Mouse (Mus musculus): ENCODE measurements at regions not wholly inside any gene's neighbourhood (a gene's known extent, or its start where the extent isn't known, plus 50 kb on each side); places are given as distances from the start of the nearest gene placed in this dataset.

- no peak for DNase-seq (ENCODE audit: low spot score)
- H3K36me3 ChIP-seq (ENCODE audit: control insufficient read depth, insufficient read depth, low read length): no peaks in the 10 kb centered on the region
- WGBS: 63% methylated on average over 12 of the region's 12 CpGs
These were observed 92.1 kb downstream of the Cyp26a1 start for GRCm38 (mm10) chr19:37789576-37790180.

DNA sequence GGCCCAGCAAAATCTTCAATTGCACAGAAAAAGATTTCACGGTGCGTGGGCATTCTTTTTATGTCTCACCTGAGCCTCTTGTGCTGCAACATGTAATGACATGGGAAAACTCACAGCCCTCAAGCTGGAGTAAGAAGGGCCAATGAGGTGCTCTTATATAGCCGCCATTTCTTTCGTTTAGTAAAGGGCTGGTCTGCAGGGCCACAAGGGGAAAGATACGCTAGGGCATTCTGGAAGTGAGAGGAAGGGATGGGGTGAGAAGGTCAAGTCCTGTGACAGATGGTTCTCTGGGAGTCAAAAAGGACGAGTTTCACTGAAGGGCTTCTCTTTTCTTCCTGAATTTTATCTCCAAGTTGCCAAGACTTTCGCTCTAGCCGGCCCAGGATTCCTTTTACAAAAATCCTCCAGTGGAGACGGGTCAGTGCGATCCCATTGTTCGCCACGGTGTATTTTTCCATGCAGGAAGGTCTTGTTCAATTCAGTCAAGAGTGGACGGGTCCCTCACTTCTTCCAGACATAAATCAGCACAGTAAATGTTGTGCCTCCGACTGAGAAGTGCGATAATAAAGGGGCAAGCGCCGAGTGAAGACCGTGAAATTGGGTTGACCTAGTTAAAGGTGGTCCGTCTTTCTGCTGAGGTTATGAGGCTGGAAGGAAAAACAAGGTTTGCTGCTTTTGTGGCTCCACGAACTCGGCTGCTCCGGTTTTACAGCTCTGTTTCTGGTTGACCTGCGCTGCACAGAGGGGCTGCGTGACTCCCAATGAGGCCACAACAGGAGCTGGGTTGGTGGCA, 92.9 kb downstream of the Cyp26a1 start:
- no peak for ATAC-seq (replicated peaks; ENCODE audit: low FRiP score)
- 73% methylated on average over 24 of the region's 24 CpGs for WGBS

More at GRCm38 (mm10) chr19:37789576-37790180, 92.1 kb downstream of the Cyp26a1 start:
- Histone ChIP-seq H3K27ac (ENCODE audit: low read depth, low read length) (no peak overlapping the region), H3K27me3 (replicated peaks; ENCODE audit: control insufficient read depth, insufficient read depth, low read length) (no peaks in the 10 kb centered on the region), H3K4me2 (no peak overlapping the region), H3K9me3 (ENCODE audit: control insufficient read depth, low read length) (no peaks in the 10 kb centered on the region), H3K4me3 (ENCODE audit: low read depth, low read length) (no peak overlapping the region), H3K9ac (ENCODE audit: low read depth, low read length) (no peak overlapping the region), H3K4me1 (replicated peaks; ENCODE audit: control insufficient read depth, insufficient read depth, low read length) (no peaks in the 10 kb centered on the region)
- no peak for ATAC-seq (replicated peaks; ENCODE audit: low FRiP score)

DNA sequence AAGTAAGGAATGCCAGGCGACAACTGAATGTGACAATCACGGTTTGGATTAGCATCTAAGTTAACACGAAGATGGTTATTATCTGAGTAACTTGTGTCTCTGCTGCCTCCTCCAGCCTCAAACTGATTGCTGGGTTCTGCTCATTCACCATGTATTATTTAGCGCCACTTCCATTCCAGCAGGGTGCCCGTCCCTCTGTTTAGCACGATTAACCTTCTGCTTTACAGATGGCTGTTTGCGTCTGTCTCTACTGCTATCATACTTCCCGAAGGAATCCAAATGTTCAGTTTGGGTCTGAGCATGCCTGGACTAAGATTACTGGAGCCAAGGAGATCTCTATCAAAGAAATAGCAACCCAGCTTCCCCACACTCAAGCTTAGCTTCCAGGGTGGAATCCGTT, 95.6 kb downstream of the Cyp26a1 start:
- 86% methylated on average over 9 of the region's 9 CpGs for WGBS
- Histone ChIP-seq H3K36me3 (ENCODE audit: control insufficient read depth, insufficient read depth, low read length) (no peaks in the 10 kb centered on the region), H3K9me3 (ENCODE audit: control insufficient read depth, low read length) (no peaks in the 10 kb centered on the region)

More for the DNA sequence above, 92.9 kb downstream of the Cyp26a1 start:
- Histone ChIP-seq H3K36me3 (ENCODE audit: control insufficient read depth, insufficient read depth, low read length) (no peaks in the 10 kb centered on the region), H3K4me2 (no peak overlapping the region), H3K9me3 (ENCODE audit: control insufficient read depth, low read length) (no peaks in the 10 kb centered on the region), H3K4me3 (ENCODE audit: low read depth, low read length) (no peak overlapping the region), H3K27ac (ENCODE audit: low read depth, low read length) (no peak overlapping the region), H3K4me1 (replicated peaks; ENCODE audit: control insufficient read depth, insufficient read depth, low read length) (no peaks in the 10 kb centered on the region), H3K27me3 (replicated peaks; ENCODE audit: control insufficient read depth, insufficient read depth, low read length) (no peaks in the 10 kb centered on the region), H3K9ac (ENCODE audit: low read depth, low read length) (no peak overlapping the region)
- no peak for DNase-seq (ENCODE audit: low spot score)

DNA sequence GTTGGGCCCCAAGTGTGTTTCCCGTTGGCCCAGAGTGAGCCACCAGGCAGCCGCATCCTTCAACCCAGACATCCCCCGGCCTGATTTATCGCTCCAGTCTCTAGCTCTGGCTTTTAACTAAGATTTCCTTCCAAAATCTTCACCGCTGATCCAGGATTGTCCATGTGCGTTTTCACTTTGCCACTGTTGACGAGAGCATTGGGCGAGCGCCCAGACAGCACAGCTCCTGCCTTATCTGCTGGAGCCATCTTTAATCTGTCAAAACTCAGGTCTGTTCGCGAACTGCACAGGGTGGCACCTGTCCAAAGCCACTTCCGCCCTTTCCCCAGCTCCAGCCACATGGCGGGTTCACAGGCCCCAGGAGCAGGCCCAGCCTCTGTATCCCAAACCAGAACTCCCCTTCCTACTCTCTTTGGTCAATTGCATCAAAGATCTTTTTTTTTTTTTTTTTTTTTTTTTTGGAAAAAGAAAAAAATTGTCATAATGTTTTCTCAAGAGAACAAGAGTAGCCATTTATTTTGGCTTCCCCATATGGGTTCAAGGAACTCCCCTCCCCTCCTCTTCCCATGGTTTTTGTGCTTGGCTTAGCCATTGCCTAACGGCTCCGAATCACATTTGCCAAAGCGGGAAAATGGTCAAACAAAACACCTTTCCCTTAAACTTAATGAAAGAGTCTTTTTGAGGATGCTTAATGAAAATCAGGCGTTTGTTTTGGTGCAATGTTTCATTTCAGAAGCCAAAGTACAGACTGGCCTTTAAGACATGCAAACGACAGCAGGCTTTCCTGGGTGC, 98.2 kb downstream of the Cyp26a1 start:
- Histone ChIP-seq H3K27me3 (replicated peaks; ENCODE audit: control insufficient read depth, insufficient read depth, low read length) (no peaks in the 10 kb centered on the region), H3K4me1 (replicated peaks; ENCODE audit: control insufficient read depth, insufficient read depth, low read length) (no peaks in the 10 kb centered on the region), H3K27ac (ENCODE audit: low read depth, low read length) (no peak overlapping the region), H3K4me2 (no peak overlapping the region), H3K4me3 (ENCODE audit: low read depth, low read length) (no peak overlapping the region), H3K36me3 (ENCODE audit: control insufficient read depth, insufficient read depth, low read length) (no peaks in the 10 kb centered on the region), H3K9ac (ENCODE audit: low read depth, low read length) (no peak overlapping the region), H3K9me3 (ENCODE audit: control insufficient read depth, low read length) (no peaks in the 10 kb centered on the region)
- DNase-seq (ENCODE audit: low spot score) (no peak), ATAC-seq (replicated peaks; ENCODE audit: low FRiP score) (no peak)
- 87% methylated on average over 18 of the region's 18 CpGs for WGBS

More for the DNA sequence above, 95.6 kb downstream of the Cyp26a1 start:
- no peak overlapping the region for H3K4me3 ChIP-seq (ENCODE audit: low read depth, low read length)
- no peak overlapping the region for H3K27ac ChIP-seq (ENCODE audit: low read depth, low read length)
- ATAC-seq (replicated peaks; ENCODE audit: low FRiP score): no peak
- no peak for DNase-seq (ENCODE audit: low spot score)
- H3K9ac ChIP-seq (ENCODE audit: low read depth, low read length): no peak overlapping the region
- H3K27me3 ChIP-seq (replicated peaks; ENCODE audit: control insufficient read depth, insufficient read depth, low read length): no peaks in the 10 kb centered on the region
- H3K4me1 ChIP-seq (replicated peaks; ENCODE audit: control insufficient read depth, insufficient read depth, low read length): no peaks in the 10 kb centered on the region
- no peak overlapping the region for H3K4me2 ChIP-seq

DNA sequence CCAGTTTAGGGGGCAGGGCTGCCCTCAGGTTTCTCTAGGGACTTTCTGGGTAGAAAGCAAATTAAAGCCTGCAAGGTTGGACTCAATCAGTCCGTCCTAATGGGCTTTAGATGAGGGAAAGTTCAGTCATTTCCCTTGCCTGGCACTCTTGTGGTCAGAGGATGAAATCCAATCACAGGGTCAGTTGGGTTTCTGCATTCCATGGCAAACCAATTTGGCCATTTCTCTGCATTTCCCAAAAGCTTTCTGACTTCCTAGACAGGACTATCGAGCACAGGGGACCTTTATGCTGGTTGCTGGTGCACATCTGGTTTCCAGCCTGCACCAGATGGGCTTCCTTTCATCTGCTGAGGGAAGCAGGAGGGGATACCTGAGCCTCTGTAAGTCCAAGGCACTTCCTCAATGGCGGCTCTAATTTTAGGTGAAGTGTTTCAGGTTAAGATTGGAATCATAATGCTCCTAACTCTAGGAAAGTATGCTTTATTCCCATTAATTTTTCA, 102.6 kb downstream of the Cyp26a1 start:
- Histone ChIP-seq H3K36me3 (ENCODE audit: control insufficient read depth, insufficient read depth, low read length) (no peaks in the 10 kb centered on the region), H3K9me3 (ENCODE audit: control insufficient read depth, low read length) (no peaks in the 10 kb centered on the region), H3K27me3 (replicated peaks; ENCODE audit: control insufficient read depth, insufficient read depth, low read length) (no peaks in the 10 kb centered on the region), H3K4me1 (replicated peaks; ENCODE audit: control insufficient read depth, insufficient read depth, low read length) (no peaks in the 10 kb centered on the region), H3K9ac (ENCODE audit: low read depth, low read length) (no peak overlapping the region), H3K4me2 (no peak overlapping the region), H3K4me3 (ENCODE audit: low read depth, low read length) (no peak overlapping the region), H3K27ac (ENCODE audit: low read depth, low read length) (no peak overlapping the region)
- 63% methylated on average over 3 of the region's 3 CpGs for WGBS
- ATAC-seq (replicated peaks; ENCODE audit: low FRiP score) (no peak), DNase-seq (ENCODE audit: low spot score) (no peak)

DNA sequence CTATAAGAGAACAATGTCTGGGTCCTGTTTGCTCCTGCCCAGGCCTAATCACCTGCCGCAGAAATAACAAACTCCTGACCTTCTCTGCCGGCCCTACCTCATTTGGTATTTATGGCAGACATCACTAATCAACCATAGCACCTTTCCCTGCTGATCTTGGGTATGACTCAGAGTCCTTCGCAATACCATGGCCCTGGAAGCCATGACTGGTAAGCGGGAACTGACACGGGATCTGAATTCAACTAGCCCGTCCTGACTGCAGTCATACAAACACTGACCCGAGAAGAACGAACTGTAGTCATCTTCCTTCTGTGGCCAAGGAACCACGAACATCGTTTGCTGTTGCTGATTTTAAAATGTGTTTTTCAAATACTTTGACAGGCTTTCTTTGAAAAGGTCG, 112.1 kb downstream of the Cyp26a1 start:
- WGBS: 83% methylated on average over 11 of the region's 11 CpGs
- no peak overlapping the region for H3K27ac ChIP-seq (ENCODE audit: low read depth, low read length)
- ATAC-seq (replicated peaks; ENCODE audit: low FRiP score): no peak

GRCm38 (mm10) chr19:37814089-37815073, 116.8 kb downstream of the Cyp26a1 start:
- H3K9me3 ChIP-seq (ENCODE audit: control insufficient read depth, low read length): no peaks in the 10 kb centered on the region
- WGBS: 17% methylated on average over 19 of the region's 19 CpGs
- peak overlapping the region; percentile 46 for H3K4me2 ChIP-seq
- no peak overlapping the region for H3K4me3 ChIP-seq (ENCODE audit: low read depth, low read length)
- no peaks in the 10 kb centered on the region for H3K36me3 ChIP-seq (ENCODE audit: control insufficient read depth, insufficient read depth, low read length)
- DNase-seq (ENCODE audit: low spot score): no peak
- H3K9ac ChIP-seq (ENCODE audit: low read depth, low read length): no peak overlapping the region
- H3K27ac ChIP-seq (ENCODE audit: low read depth, low read length): no peak overlapping the region
- ATAC-seq (replicated peaks; ENCODE audit: low FRiP score): no peak
- no peaks in the 10 kb centered on the region for H3K4me1 ChIP-seq (replicated peaks; ENCODE audit: control insufficient read depth, insufficient read depth, low read length)
- H3K27me3 ChIP-seq (replicated peaks; ENCODE audit: control insufficient read depth, insufficient read depth, low read length): peaks cover 6% of the 10 kb centered on the region; the same call in 1 of the 2 replicates

More for the DNA sequence above, 112.1 kb downstream of the Cyp26a1 start:
- DNase-seq (ENCODE audit: low spot score): no peak
- Histone ChIP-seq H3K9me3 (ENCODE audit: control insufficient read depth, low read length) (no peaks in the 10 kb centered on the region), H3K27me3 (replicated peaks; ENCODE audit: control insufficient read depth, insufficient read depth, low read length) (peaks cover 6% of the 10 kb centered on the region; the same call in 1 of the 2 replicates), H3K4me1 (replicated peaks; ENCODE audit: control insufficient read depth, insufficient read depth, low read length) (no peaks in the 10 kb centered on the region), H3K4me3 (ENCODE audit: low read depth, low read length) (no peak overlapping the region), H3K36me3 (ENCODE audit: control insufficient read depth, insufficient read depth, low read length) (no peaks in the 10 kb centered on the region), H3K9ac (ENCODE audit: low read depth, low read length) (no peak overlapping the region), H3K4me2 (no peak overlapping the region)

DNA sequence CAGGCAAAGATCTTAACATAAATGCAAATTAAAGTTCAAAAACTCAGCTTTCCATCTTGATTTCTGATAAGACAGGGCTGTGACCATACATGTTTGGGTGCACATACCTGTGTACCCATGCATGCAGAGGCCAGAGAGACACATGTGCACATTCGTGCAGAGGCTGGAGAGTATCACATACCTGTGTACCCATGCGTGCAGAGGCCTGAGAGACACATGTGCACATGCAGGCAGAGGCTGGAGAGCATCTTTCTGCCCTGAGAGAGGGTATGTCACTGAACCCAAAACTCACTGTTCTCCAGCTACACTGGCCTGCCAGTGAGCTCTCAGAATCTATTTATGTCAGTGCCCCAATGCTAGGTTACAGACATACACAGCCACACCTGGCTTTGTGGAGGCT, 118.0 kb downstream of the Cyp26a1 start:
- no peak overlapping the region for H3K4me2 ChIP-seq
- H3K9me3 ChIP-seq (ENCODE audit: control insufficient read depth, low read length): no peaks in the 10 kb centered on the region
- no peaks in the 10 kb centered on the region for H3K36me3 ChIP-seq (ENCODE audit: control insufficient read depth, insufficient read depth, low read length)
- H3K27ac ChIP-seq (ENCODE audit: low read depth, low read length): no peak overlapping the region
- no peak for DNase-seq (ENCODE audit: low spot score)
- no peak for ATAC-seq (replicated peaks; ENCODE audit: low FRiP score)
- H3K4me3 ChIP-seq (ENCODE audit: low read depth, low read length): no peak overlapping the region
- WGBS: 77% methylated on average over 2 of the region's 2 CpGs
- peaks cover 6% of the 10 kb centered on the region; the same call in 1 of the 2 replicates for H3K27me3 ChIP-seq (replicated peaks; ENCODE audit: control insufficient read depth, insufficient read depth, low read length)
- no peaks in the 10 kb centered on the region for H3K4me1 ChIP-seq (replicated peaks; ENCODE audit: control insufficient read depth, insufficient read depth, low read length)
- no peak overlapping the region for H3K9ac ChIP-seq (ENCODE audit: low read depth, low read length)
